In the genomic region with DNA sequence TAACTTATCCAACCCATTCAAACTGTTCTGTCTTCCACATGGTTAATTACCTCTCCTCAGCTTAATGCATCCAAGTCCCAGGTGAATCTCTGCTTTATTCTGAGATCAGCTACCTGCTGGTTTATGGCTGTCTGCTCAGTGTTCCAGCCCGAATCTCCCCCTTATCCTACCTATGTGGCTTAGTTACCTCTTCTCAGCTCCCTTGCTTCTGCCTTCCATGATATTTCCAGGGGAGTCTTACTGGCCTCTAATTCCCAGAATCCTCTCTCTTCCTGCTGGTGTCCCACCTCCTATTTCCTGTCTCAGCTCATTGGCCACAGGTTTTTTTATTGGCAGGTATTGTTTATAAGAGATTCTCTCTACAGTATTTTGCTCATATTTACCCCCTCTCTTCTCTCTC, we compare ENCODE assay signal across 29 mouse cellular contexts. TPM values are rescaled to one million over a fixed set of nuclear protein-coding genes. Genes with fewer than 3 reads are reported as not detected.
DNase-seq lines count a peak whose midpoint lies in the region; ATAC-seq and TF ChIP-seq lines count a peak whose summit lies in the region.
"Had no signal": no experiment of that assay in that cellular context is flagged by ENCODE, and none has a peak within 500 bp of the region (broad histone marks: within the 10 kb centered on the region; RNA-seq: fewer than 3 reads in every experiment).

No protein-coding gene starts in this region.

- TF ChIP-seq CTCF in liver, adult 2 months (IDR thresholded peaks at IDR 0.05; ENCODE audit: low read depth, low read length) = no peak
- TF ChIP-seq CTCF in liver, postnatal 0 days (IDR thresholded peaks at IDR 0.05; ENCODE audit: low read depth) = no peak
- no peak for TF ChIP-seq CTCF in brain, embryonic 14.5 days (IDR thresholded peaks at IDR 0.05; ENCODE audit: borderline replicate concordance, extremely low read depth, insufficient read depth, insufficient read length)

- H3K27me3 ChIP-seq in liver, adult 2 months (ENCODE audit: control insufficient read depth, insufficient read depth, low read length) = no peaks in the 10 kb centered on the region
- no peaks in the 10 kb centered on the region for H3K27me3 ChIP-seq in liver, postnatal 0 days (ENCODE audit: insufficient read depth, low read length)
- H3K27me3 ChIP-seq: embryonic facial prominence, embryonic 15.5 days; intestine, embryonic 15.5 days; limb, embryonic 15.5 days had no signal

- H3K4me2 ChIP-seq in liver, postnatal 0 days (ENCODE audit: low read depth, low read length) = no peak overlapping the region
- H3K4me2 ChIP-seq: embryonic facial prominence, embryonic 15.5 days; intestine, embryonic 15.5 days; limb, embryonic 15.5 days; lung, embryonic 14.5 days had no signal

- no peak for TF ChIP-seq POLR2A in liver, adult 2 months (IDR thresholded peaks at IDR 0.05; ENCODE audit: extremely low read depth, insufficient read depth, low read length)
- TF ChIP-seq POLR2A in brain, embryonic 14.5 days (IDR thresholded peaks at IDR 0.05; ENCODE audit: borderline replicate concordance, extremely low read depth, insufficient read depth, insufficient read length, poor library complexity, severe bottlenecking) = no peak

- H3K79me2 ChIP-seq in liver, adult 2 months (ENCODE audit: control insufficient read depth, insufficient read depth, low read length) = no peaks in the 10 kb centered on the region

- peaks cover 9% of the 10 kb centered on the region for H3K4me1 ChIP-seq in liver, adult 2 months (ENCODE audit: control insufficient read depth, insufficient read depth, low read length)
- H3K4me1 ChIP-seq in liver, postnatal 0 days (ENCODE audit: insufficient read depth) = peaks cover 3% of the 10 kb centered on the region; the same call in 1 of the 2 replicates
- H3K4me1 ChIP-seq: embryonic facial prominence, embryonic 10.5 days; embryonic facial prominence, embryonic 15.5 days; hindbrain, embryonic 10.5 days; intestine, embryonic 15.5 days; limb, embryonic 15.5 days had no signal

- H3K4me3 ChIP-seq in liver, adult 2 months (ENCODE audit: insufficient read depth, low read depth, low read length) = no peak overlapping the region
- no peak overlapping the region for H3K4me3 ChIP-seq in liver, postnatal 0 days (ENCODE audit: low read depth, low read length)
- H3K4me3 ChIP-seq: embryonic facial prominence, embryonic 10.5 days; embryonic facial prominence, embryonic 15.5 days; hindbrain, embryonic 10.5 days; intestine, embryonic 15.5 days; limb, embryonic 15.5 days had no signal

- ATAC-seq in liver, postnatal 0 days = no peak
- ATAC-seq: forebrain, embryonic 14.5 days; intestine, embryonic 15.5 days had no signal

- WGBS in liver, adult 2 months = 97% methylated on average over 1 of the region's 1 CpGs
- WGBS in liver, postnatal 0 days (ENCODE audit: insufficient replicate concordance) = 67% methylated on average over 1 of the region's 1 CpGs

- peak; percentile 68 for DNase-seq in heart, adult 11 months
- DNase-seq in heart, adult 18-20 months = no peak
- peak; percentile 46 for DNase-seq in liver, adult 2 months (ENCODE audit: extremely low read depth, low read depth, low spot score)
- DNase-seq in liver, postnatal 0 days = no peak
- DNase-seq in 3T3-L1 (ENCODE audit: low read depth, low spot score) = peak; percentile 30
- DNase-seq in brain, embryonic 14.5 days (ENCODE audit: low read depth) = peak; percentile 23
- no peak for DNase-seq in cerebellum, adult 11 months
- DNase-seq in gastrocnemius, postnatal 36 days = no peak
- DNase-seq: adrenal gland, adult 2 months; adrenal gland, postnatal 36 days; cerebellum, adult 8-10 months; cerebellum, postnatal 25 days; heart, postnatal 14 days; kidney, adult 8-10 months; kidney, postnatal 4 days; left cerebral cortex, postnatal 4 days; lung, embryonic 14.5 days; lung, postnatal 14 days; retina, postnatal 1 day; right cerebral cortex, postnatal 25 days; thymus, postnatal 14 days had no signal

- no peak for TF ChIP-seq EP300 in liver, postnatal 0 days (IDR thresholded peaks at IDR 0.05; ENCODE audit: low read depth)

- peak overlapping the region; percentile 74 for H3K27ac ChIP-seq in liver, adult 2 months (replicated peaks; ENCODE audit: insufficient read depth, low read depth, low read length)
- H3K27ac ChIP-seq in liver, postnatal 0 days (ENCODE audit: low read depth) = no peak overlapping the region
- H3K27ac ChIP-seq: embryonic facial prominence, embryonic 10.5 days; embryonic facial prominence, embryonic 15.5 days; hindbrain, embryonic 10.5 days; intestine, embryonic 15.5 days; kidney, postnatal 0 days; limb, embryonic 15.5 days; liver, embryonic 14.5 days had no signal

- peaks cover 1% of the 10 kb centered on the region; the same call in 1 of the 2 replicates for H3K36me3 ChIP-seq in liver, adult 2 months (ENCODE audit: control insufficient read depth, insufficient read depth, low read length)
- H3K36me3 ChIP-seq in liver, postnatal 0 days (replicated peaks; ENCODE audit: insufficient read depth, low read length) = no peaks in the 10 kb centered on the region
- H3K36me3 ChIP-seq: embryonic facial prominence, embryonic 10.5 days; embryonic facial prominence, embryonic 15.5 days; hindbrain, embryonic 10.5 days; intestine, embryonic 15.5 days; limb, embryonic 15.5 days had no signal

- no peak overlapping the region for H3K9ac ChIP-seq in liver, adult 2 months (ENCODE audit: low read depth, low read length)
- H3K9ac ChIP-seq in liver, postnatal 0 days (replicated peaks) = no peak overlapping the region
- H3K9ac ChIP-seq: embryonic facial prominence, embryonic 15.5 days; intestine, embryonic 15.5 days; limb, embryonic 15.5 days; liver, embryonic 14.5 days; lung, embryonic 14.5 days had no signal

- intact Hi-C loops in gastrocnemius, postnatal 36 days (cut with DNase I) = no loop called here

- H3K9me3 ChIP-seq in liver, postnatal 0 days (ENCODE audit: low read length) = no peaks in the 10 kb centered on the region
- H3K9me3 ChIP-seq: embryonic facial prominence, embryonic 10.5 days; embryonic facial prominence, embryonic 15.5 days; hindbrain, embryonic 10.5 days; intestine, embryonic 15.5 days; limb, embryonic 15.5 days had no signal

RNA-seq across cellular contexts. Expression of a gene that starts 51.8 kb away (rescaled TPM):
- total RNA-seq in heart, adult 18-20 months (2021) = 100 to 1,000 TPM; 284 to 287 TPM
- total RNA-seq in liver, adult 2 months (2014; rRNA removed) = 53.1 and 65.8 TPM in 2 replicates
- polyA plus RNA-seq in liver, adult 2 months (2012; rRNA removed) = 10.4 and 15.3 TPM in 2 replicates
- polyA plus RNA-seq in liver, postnatal 0 days (2015; fragmentation: Nextera tagmentation; extraction: Ambion mirVana) = 82.9 and 89.2 TPM in 2 replicates
- 44.7 and 78.5 TPM in 2 replicates for polyA plus RNA-seq in brain, embryonic 14.5 days (2012; rRNA removed)
- total RNA-seq in gastrocnemius, postnatal 36 days (2021) = 100 to 1,000 TPM; 190 to 194 TPM

Comparison
In these comparisons a context has a peak if more than half of its experiments do, and no peak if none do; other contexts are left out.
1. DNase-seq: peak in heart, adult 11 months (single experiment), liver, adult 2 months (single experiment), 3T3-L1 (single experiment) and brain, embryonic 14.5 days (single experiment); none in heart, adult 18-20 months (0 of 2), liver, postnatal 0 days (single experiment), cerebellum, adult 11 months (single experiment) and gastrocnemius, postnatal 36 days (0 of 2).